Mouse (Mus musculus) lung, embryonic 16.5 days (tissue): ENCODE measurements at regions not wholly inside any gene's neighbourhood (a gene's known extent, or its start where the extent isn't known, plus 50 kb on each side); places are given as distances from the start of the nearest gene placed in this dataset.

Source experiments
- ATAC-seq: fragments of 200-750 bp; cut with Nextera tagmentation; 2 replicates; pipeline ENCODE4 v1.8.0; 2017; ENCODE audit warnings: low read depth, mild to moderate bottlenecking, moderate library complexity
- H3K27ac ChIP-seq: fragments of 300-500 bp; sonication (generic); 2 replicates; pipeline ENCODE4 v1.5.1; 2014; ENCODE audit warnings: mild to moderate bottlenecking, control low read depth, low read length
- H3K27me3 ChIP-seq: fragments of 300-500 bp; sonication (generic); 2 replicates; pipeline ENCODE4 v1.6.1; 2014; ENCODE audit warnings: low read depth, low read length, mixed read lengths; ENCODE audit not compliant: control insufficient read depth, insufficient read depth
- H3K36me3 ChIP-seq: fragments of 300-500 bp; sonication (generic); 2 replicates; pipeline ENCODE4 v1.6.1; 2014; ENCODE audit warnings: low read length; ENCODE audit not compliant: control insufficient read depth, insufficient read depth
- H3K4me1 ChIP-seq: fragments of 300-500 bp; sonication (generic); replicated peaks from 2 replicates; pipeline ENCODE4 v1.6.1; 2014; ENCODE audit warnings: low read length, mixed read lengths; ENCODE audit not compliant: control insufficient read depth, insufficient read depth
- H3K4me2 ChIP-seq: fragments of 300-500 bp; sonication (generic); 2 replicates; pipeline ENCODE4 v1.6.1; 2014; ENCODE audit warnings: low read depth, low read length, control low read depth
- H3K4me3 ChIP-seq: fragments of 300-500 bp; sonication (generic); 2 replicates; pipeline ENCODE4 v1.5.1; 2014; ENCODE audit warnings: mild to moderate bottlenecking, low read length, control low read depth
- H3K9ac ChIP-seq: fragments of 300-500 bp; sonication (generic); 2 replicates; pipeline ENCODE4 v1.6.1; 2014; ENCODE audit warnings: low read length, control low read depth
- H3K9me3 ChIP-seq: fragments of 300-500 bp; sonication (generic); 2 replicates; pipeline ENCODE4 v1.6.1; 2016; ENCODE audit warnings: low read length; ENCODE audit not compliant: control insufficient read depth
- WGBS: fragments of 180-500 bp; shearing (Covaris S2); extraction: QIAGEN DNeasy Blood & Tissue Kit; methylation state at CpG from one replicate; pipeline ENCODE4 v1.1.7; 2014; 5-methylcytosine and 5-hydroxymethylcytosine counted together

DNA sequence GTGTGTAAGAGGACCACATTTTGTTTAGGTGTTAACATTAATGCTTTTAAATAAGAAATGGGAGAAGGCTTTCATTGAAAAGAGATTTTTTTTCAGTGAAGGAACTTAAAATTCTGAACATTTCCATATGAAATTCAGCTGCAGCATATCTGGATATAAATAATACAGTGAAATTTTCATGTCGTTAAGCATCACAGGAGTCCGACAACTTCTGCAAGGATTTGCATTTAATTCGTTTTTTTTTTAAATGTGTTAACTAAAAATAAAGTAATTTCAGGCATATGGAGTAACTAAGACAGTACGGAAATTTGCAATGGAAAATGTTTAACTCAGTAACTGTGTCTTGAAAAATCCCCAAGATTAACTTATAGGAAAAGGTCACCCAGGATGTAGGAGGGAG is 351.5 kb downstream of the Phkb start:
- no peaks in the 10 kb centered on the region for H3K4me1 ChIP-seq
- H3K9me3 ChIP-seq: no peaks in the 10 kb centered on the region
- no peak overlapping the region for H3K9ac ChIP-seq
- H3K27ac ChIP-seq: no peak overlapping the region
- H3K36me3 ChIP-seq: no peaks in the 10 kb centered on the region
- 82% methylated on average over 4 of the region's 4 CpGs for WGBS
- no peak overlapping the region for H3K4me3 ChIP-seq
- no peak overlapping the region for H3K4me2 ChIP-seq
- ATAC-seq: no peak
- H3K27me3 ChIP-seq: no peaks in the 10 kb centered on the region

DNA sequence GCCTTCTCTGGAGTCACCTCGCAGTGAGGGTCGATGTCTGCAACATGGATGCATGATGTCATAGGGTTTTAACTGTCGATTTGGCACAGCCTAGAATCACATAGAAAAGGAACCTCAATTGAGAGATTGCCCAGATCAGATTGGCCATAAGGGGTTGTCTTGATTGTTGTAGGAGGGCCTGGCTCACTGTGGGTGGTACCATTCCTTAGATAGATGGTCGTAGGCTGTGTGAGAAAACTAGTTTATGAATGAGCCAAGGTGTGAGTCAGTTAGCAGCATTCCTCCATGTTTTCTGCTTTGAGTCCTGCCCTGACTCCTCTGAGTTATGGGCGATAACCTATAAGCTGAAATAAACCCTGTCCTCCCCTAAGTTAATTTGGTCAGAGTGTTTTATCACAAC is 343.9 kb downstream of the Phkb start:
- no peak for ATAC-seq
- Histone ChIP-seq H3K36me3 (no peaks in the 10 kb centered on the region), H3K27me3 (no peaks in the 10 kb centered on the region), H3K4me1 (no peaks in the 10 kb centered on the region), H3K9me3 (no peaks in the 10 kb centered on the region), H3K9ac (no peak overlapping the region), H3K4me2 (no peak overlapping the region), H3K4me3 (no peak overlapping the region), H3K27ac (no peak overlapping the region)
- 81% methylated on average over 5 of the region's 5 CpGs for WGBS

DNA sequence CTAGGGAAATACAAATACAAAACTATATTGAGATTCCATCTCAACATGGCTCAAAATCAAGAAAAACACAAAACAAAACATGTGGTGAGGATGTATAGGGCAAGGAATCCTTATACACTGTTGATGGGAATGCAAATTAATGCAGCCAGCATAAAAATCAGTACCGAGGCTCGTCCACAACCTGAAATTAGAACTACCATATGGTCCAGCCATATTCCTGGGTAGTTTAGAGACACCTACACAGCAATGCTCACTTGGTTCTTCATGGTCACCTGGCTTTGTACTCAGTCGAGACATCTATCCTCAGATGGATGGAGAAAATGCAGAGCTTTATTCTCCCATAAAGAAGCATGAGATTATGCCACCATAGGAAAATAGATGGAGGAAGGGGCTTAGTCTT is 340.0 kb downstream of the Phkb start:
- no peaks in the 10 kb centered on the region for H3K4me1 ChIP-seq
- no peak overlapping the region for H3K9ac ChIP-seq
- WGBS: 70% methylated on average over 3 of the region's 3 CpGs
- ATAC-seq: no peak
- H3K36me3 ChIP-seq: no peaks in the 10 kb centered on the region
- no peaks in the 10 kb centered on the region for H3K27me3 ChIP-seq
- no peak overlapping the region for H3K4me2 ChIP-seq
- no peaks in the 10 kb centered on the region for H3K9me3 ChIP-seq
- H3K27ac ChIP-seq: no peak overlapping the region
- no peak overlapping the region for H3K4me3 ChIP-seq

DNA sequence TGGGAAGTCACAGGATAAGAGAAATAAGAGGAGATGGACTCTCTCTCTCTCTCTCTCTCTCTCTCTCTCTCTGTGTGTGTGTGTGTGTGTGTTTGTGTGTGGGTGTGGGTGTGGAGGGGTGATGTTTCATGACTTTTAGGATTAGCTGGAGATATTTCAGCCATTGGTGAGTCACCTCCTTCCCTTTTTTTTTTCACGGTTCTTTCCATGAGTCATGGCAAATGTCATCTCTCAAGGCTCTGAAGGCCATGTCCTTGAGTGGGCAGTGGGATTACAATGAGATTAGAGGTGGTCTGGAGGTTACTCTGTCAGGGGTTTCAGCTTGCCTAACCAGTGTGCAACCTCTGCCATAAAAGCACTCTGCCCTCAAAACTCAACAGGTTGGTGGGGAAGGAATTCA is 329.3 kb downstream of the Phkb start:
- Histone ChIP-seq H3K4me2 (no peak overlapping the region), H3K27ac (no peak overlapping the region), H3K36me3 (no peaks in the 10 kb centered on the region), H3K9ac (no peak overlapping the region), H3K4me3 (no peak overlapping the region), H3K4me1 (no peaks in the 10 kb centered on the region), H3K27me3 (no peaks in the 10 kb centered on the region), H3K9me3 (no peaks in the 10 kb centered on the region)
- WGBS: 63% methylated on average over 1 of the region's 1 CpGs
- no peak for ATAC-seq

- no peak overlapping the region for H3K9ac ChIP-seq
- H3K36me3 ChIP-seq: no peaks in the 10 kb centered on the region
- H3K27ac ChIP-seq: no peak overlapping the region
- no peaks in the 10 kb centered on the region for H3K27me3 ChIP-seq
- no peak overlapping the region for H3K4me3 ChIP-seq
- H3K9me3 ChIP-seq: no peaks in the 10 kb centered on the region
- 82% methylated on average over 2 of the region's 2 CpGs for WGBS
- no peak for ATAC-seq
- no peaks in the 10 kb centered on the region for H3K4me1 ChIP-seq
- H3K4me2 ChIP-seq: no peak overlapping the region
Observed at GRCm38 (mm10) chr8:86164818-86165217, 324.1 kb downstream of the Phkb start.

- no peak for ATAC-seq
- Histone ChIP-seq H3K9me3 (no peaks in the 10 kb centered on the region), H3K4me3 (no peak overlapping the region), H3K27ac (no peak overlapping the region), H3K27me3 (no peaks in the 10 kb centered on the region), H3K36me3 (no peaks in the 10 kb centered on the region), H3K4me2 (no peak overlapping the region), H3K4me1 (no peaks in the 10 kb centered on the region), H3K9ac (no peak overlapping the region)
- 89% methylated on average over 6 of the region's 6 CpGs for WGBS
Observed at GRCm38 (mm10) chr8:86159074-86159783, 318.5 kb downstream of the Phkb start.

DNA sequence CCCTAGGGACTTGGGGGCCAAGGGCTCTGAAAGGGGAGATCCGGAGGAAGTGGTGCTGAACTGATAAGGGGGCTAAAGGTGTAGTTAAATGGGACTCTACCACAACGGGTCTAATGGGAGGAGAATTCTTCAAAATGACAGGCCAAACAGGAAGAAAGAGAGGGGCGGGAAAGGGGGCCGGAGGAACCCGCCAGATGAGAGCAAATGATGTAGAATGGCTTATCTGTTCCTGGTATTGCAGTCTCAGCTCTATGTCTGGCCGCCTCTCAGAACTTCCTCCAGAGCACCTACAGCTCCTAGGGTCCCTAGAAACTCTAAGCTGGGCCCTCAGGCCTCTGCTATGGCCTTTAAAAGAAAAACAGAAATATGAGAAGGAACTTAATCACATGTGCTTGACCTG is 306.8 kb downstream of the Phkb start:
- 36% methylated on average over 6 of the region's 6 CpGs for WGBS
- no peaks in the 10 kb centered on the region for H3K9me3 ChIP-seq
- H3K4me2 ChIP-seq: no peak overlapping the region

DNA sequence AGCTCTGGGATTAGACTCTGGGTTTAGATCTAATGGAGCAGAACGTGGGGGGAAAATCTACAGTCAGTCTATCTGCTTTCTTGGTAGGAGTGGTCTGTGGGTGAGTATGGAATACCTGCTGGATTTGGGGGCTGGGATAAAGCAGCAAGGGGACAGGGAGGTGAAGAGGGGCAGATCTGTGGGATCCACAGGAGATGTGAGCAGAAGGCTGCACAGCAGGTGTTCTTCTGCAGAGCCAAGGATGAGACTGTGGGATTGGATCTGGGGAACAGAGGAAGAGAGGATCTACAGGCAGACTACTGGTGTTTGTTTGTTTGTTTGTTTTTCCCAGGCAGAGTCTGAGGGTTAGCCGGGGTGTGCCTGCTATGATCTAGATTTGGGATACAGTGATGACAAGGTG is 284.5 kb downstream of the Phkb start:
- ATAC-seq: no peak
- WGBS: 66% methylated on average over 2 of the region's 2 CpGs
- Histone ChIP-seq H3K9me3 (no peaks in the 10 kb centered on the region), H3K36me3 (no peaks in the 10 kb centered on the region), H3K27me3 (no peaks in the 10 kb centered on the region), H3K4me3 (no peak overlapping the region), H3K4me2 (no peak overlapping the region), H3K4me1 (no peaks in the 10 kb centered on the region), H3K9ac (no peak overlapping the region), H3K27ac (no peak overlapping the region)

More for the DNA sequence above, 306.8 kb downstream of the Phkb start:
- Histone ChIP-seq H3K4me3 (no peak overlapping the region), H3K4me1 (no peaks in the 10 kb centered on the region), H3K9ac (no peak overlapping the region), H3K27ac (no peak overlapping the region), H3K36me3 (no peaks in the 10 kb centered on the region), H3K27me3 (no peaks in the 10 kb centered on the region)
- ATAC-seq: no peak

- WGBS: 70% methylated on average over 1 of the region's 1 CpGs
- Histone ChIP-seq H3K27ac (no peak overlapping the region), H3K9me3 (no peaks in the 10 kb centered on the region), H3K4me1 (no peaks in the 10 kb centered on the region), H3K36me3 (no peaks in the 10 kb centered on the region), H3K9ac (no peak overlapping the region), H3K4me2 (no peak overlapping the region), H3K27me3 (no peaks in the 10 kb centered on the region), H3K4me3 (no peak overlapping the region)
- ATAC-seq: no peak
Observed at GRCm38 (mm10) chr8:86124655-86125054, 283.9 kb downstream of the Phkb start.
